Mouse (Mus musculus): ENCODE data around the gene Rapgef4.
"Not testable (repeated sequence)": the region's sequence is repeated elsewhere in the genome, so short reads cannot be mapped to it uniquely, and the experiment has no call there.

Rapgef4 gene

DNA sequence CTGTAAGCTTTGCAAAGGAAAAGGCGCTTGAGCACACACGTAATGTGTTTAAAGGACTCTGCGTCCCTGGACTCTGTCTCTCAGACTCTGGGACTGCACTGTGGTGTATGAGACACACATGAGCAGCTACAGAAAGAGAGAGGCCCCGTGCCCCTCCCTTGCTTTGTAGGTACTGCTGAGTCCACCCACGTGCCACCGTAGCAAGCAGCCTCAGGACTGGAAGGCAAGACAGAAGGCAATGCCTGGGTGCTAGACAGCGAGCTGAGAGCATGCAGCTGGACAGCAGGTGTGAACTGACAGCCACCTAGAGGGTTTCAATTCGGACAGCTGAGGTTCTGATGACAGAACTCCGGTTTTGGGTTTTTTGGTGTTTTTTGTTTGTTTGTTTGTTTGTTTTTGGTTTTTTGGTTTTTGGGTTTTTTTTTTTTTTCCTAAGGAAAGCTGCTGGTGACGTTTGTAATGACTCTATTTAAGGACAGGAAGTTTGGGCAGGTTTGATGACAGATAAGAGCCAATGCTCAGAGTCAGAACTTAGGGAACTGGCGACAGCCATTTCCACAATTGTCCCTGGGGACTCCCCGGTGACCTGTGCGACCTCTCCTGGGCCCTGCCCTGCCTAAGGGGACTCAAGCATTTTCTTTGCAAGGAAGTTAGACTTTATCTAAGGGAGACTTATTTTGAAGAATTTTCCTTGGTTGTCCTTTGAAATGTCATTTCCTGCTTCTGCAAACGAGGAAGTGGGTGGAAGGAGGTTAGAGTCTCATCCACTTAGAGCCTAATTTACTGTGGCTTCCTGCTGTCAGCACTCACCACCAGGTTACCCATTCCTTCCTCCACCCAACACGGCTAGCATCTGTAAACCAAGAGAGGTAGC, 136.3 kb downstream of the Rapgef4 start:
- peak; percentile 53 for DNase-seq (ENCODE audit: extremely low spot score)

DNA sequence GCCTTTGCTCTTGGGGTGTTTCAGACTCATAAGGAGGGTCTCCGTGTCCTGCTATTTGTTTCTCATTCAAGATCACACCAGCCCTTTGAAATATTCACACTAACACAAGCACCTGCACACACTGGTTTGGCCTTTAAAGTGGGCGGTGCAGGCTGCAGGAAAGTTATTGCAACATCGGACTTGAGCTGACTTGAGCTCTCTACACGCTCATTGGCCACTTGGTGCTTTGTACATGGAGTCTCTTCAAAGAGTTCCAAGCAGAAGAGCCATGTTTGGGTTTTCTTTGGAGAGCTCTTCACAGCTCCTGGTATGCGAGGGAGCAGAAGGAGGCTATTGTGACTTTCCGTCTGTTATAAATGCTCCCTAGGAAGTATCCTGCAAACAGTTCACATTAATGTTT, 139.2 kb downstream of the Rapgef4 start:
- DNase-seq (ENCODE audit: extremely low spot score), result no peak

DNA sequence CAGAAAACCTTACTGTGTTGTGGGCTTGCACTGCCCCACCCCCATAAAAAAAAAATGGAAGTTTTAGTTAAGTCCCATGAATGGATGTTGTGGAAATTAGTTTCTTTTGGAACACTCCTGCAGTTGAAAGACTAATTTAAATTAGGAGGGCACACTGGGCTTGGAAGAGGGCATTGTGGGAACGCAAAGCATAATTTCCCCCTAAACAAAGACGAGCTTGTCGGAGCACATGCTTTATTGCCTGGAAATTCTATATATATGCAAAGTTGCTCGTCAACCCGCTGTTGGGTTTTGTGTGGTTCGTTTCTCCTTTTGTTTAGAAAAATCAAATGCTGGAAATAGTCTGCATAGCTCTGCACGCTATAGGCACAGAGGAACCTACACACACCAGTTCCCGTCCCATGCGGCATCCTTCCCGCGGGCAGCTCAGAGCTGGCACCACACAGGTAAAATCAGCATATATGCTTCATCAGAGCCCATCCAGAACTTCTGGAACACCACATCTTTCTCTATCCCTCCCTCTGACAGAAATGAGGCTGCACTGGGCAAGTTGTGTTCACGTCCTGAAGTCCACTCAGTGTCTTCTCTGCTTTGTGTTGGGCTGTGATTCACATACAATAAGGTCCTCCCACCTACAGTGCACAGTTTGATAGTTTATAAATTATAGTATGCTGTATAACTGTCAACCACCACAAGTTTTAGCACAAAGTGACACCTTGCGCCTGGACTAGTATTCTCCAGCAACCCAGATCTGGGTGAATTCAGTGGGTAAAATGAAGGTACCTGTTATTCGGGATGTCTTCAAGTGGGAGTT, 141.6 kb downstream of the Rapgef4 start:
- no peak for DNase-seq (ENCODE audit: extremely low spot score)

DNA sequence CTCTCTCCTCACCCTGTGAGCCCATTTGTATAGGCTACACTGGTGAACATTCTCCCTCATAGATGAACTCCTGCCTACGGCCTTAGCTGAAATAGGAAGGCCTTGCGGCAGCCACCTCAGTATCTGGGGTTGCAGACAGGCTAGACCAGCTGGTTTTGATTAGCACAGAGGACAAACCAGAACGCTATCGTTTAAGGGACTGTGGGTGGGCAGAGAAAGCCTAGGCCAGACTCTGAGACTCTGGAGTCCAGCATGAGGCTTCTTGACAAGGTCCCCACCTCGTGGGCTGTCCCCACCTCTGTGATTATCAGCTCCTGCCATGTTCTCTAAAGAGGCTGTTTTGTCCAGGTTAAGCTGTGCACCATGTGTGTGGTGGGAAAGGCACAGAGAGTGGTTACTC, 142.8 kb downstream of the Rapgef4 start:
- DNase-seq (ENCODE audit: extremely low spot score), result peak; percentile 45

DNA sequence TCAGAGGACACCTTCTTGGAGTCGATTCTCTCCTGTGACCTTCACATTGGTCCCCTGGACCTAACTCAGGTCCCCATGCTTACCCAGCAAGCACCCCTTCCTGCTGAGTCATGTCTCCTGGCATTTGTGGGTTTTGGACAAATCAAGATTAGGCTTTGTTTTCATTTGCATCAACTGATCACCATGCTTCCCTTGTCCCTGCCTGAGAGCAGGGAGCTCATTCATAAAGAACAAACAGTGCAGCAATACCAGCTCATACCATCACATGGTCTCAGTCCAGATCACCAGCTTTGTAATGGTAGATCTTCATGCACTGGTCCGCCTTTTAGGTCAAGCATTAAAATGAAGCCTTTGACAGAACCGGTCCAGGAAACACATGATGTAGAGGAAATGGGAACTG, 144.7 kb downstream of the Rapgef4 start:
- DNase-seq (ENCODE audit: extremely low spot score), result no peak

DNA sequence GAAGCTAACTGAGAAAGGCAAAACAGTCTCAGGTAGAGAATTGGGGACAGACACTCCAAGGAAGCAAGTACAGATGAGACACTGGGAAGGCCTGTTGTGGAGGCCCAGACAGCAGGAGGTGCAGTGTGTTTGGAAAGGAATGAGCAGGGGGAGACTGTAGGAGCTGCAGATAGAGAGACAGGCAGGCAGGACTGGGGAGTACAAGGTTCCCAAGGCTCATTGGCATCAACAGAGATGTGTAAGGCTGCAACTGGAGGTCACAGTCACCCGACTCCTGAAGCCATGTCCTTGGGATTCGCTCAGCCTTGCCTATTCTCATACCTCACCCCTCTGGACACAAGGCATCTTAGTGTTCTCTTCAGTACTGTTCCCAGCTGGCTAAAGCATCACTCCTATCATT, 145.4 kb downstream of the Rapgef4 start:
- no peak for DNase-seq (ENCODE audit: extremely low spot score)

DNA sequence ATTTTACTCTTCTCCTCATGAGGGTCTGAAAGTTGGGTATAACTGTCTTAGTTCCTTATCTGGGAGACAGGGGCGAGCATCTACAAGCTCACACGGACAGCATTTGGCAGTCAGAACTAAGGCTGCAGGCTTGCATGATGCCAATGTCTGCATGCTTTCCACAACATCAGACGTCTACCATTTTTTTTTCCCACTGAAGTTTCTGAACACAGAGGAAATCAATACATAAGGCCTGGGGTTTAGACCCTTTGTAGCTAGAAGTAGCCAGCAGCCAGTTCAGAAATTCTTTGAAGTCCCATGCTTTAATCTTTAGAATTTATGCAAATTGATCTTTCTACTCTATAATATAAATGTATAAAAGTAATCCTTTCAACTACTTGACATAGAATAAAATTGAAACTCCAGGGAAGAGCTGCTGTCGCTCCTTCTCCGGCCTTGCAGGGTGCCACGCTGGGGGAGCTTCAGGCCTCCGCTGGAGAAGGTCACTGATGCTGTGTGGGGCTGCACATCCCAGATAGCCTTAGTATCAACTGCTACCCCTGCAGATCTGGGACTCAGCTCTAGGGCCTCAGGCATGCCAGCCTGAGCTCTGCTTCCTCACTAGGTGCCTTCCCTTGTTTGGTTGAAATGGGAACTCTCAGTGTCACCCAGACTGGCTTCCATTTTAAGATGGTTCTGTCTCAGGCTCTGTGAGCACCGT, 148.7 kb downstream of the Rapgef4 start:
- DNase-seq (ENCODE audit: extremely low spot score), result no peak

DNA sequence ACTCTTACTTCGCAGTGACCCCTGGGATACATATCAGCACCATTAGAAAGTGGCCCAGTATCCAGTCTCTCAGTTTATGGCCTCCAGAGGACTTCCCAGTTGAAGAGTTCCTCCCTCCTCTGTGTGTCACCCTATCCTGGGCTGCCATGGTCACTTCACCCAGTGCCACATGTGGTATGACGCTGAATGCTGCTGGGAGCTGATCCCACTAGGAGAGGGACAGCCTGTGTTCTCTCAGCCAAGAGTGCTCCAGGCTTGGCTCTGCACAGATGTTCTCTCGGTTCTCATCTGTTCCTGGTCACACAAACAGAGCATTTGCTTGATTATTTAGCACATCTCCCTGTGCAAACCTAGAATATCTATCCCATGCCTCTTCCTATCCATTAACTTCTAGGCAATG, 151.2 kb downstream of the Rapgef4 start:
- no peak for DNase-seq (ENCODE audit: extremely low spot score)

DNA sequence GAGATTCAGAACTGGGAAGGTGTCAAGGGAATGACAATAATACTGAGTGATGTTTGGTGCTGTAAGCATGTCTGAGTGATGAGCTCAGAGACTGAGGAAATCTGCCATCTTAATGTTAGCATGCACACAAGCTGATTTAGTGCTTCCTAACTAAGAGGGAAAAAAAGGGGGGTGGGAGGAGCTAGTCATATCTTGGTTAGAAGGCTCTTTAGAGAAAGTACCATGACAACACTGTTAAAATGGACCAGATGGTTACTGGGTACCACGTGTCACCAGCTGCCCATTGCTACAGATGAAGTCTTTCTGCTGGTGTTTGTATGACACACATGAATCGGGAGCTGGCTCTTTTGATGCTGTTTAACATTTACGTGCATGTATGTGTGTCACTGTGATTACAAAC, 155.0 kb downstream of the Rapgef4 start:
- DNase-seq (ENCODE audit: extremely low spot score), result no peak

DNA sequence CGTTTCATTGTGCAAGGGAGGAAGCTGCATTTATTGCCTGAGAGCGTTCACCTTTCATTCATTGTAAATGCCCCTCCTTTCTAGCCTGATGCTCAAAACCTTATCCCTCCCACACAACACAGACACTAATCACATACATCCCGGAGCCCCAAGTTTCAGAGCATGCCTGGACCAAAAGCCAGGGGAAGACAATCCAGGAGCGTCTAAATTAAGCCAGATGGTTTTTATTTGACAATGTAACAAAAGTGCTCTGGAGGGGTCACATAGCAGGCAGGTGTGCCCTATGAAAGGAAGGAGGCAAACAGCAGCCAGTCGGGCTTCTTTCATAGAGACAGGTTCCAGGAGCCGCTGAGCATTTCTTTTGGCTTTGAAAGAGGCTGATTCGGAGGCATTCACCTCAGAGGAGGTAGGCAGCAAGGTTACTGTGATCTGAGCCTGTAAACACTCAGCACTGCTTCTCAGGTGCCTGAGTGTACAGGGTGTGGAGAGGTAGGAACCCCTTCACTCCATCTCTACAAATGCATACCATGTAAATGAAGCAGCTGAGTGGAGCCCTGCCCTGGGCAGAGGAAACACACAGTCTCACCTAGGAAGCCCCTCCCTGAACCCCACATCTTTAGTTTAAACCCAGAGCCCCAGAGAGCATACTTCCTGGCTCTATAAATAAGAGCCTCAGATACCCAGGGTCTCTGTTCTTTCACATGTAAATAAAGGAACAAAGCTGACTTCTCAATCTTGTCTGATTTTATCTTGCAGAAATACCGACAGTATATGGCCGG, 155.6 kb downstream of the Rapgef4 start:
- DNase-seq (ENCODE audit: extremely low spot score), result no peak

DNA sequence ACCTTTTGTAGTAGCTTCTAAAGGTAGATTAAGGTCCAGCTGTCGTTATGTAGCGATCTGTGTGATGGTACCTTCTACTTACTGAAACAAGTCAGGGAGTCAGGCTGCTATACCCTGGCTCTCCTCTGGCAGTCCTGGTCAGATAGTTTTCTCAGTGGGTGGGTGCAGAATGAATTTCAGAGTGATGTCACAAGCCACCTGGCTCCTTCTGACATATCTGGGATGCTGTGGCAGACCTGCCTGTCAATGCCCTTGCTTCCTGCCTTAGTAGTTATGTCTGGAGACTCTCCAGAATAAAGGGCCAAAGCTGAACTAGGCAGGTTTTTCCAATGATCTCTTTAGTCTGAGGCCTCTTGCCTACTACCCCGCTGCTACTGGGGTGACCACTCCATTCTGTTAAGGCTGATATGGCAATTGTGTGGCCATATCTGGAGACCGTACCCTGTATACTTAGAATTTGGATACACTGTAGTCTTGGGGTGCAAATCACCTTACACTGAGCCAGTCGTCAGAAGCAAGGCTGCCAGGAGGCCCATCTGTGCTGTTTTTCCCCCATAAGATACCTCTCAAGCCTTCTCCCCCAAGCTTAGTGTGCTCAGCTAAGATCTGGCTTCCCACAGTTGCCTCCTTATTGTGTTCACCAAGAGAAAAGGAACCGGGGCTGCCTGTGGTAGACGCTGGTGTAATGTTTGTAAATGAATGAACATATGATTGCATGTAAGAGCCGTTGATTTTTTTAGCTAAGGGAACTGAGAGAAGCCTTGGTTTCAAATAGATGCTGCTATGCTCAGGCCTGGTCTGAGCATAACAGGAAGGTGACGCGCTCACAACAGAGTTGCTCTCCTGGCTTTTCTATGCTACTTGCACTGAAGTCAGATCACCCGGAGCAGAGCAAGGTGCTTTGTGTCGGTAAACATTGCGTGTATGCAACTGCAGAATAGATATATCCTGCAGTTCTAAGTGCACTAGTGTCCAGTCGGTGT, 159.1 kb downstream of the Rapgef4 start:
- DNase-seq (ENCODE audit: extremely low spot score), result no peak

DNA sequence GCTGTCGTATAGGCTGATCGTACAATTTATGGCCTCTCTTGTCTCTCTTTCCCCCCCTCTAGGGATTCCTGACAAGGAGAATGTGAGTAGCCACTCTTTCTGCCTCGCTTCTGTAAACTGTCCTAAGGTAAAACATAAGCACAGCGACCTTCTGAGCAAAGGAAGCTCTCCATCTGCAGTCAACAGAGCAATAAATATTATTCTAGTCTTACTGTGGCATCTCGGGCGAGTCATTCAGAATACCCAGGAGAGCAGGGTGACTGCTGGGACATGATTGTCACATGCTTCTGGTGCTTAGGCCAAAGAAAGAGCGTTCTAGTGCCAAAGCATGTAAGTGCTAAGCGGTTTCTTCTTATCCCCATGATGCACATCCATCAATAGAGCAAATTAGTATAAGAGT, 160.1 kb downstream of the Rapgef4 start:
- no peak for DNase-seq (ENCODE audit: extremely low spot score)

DNA sequence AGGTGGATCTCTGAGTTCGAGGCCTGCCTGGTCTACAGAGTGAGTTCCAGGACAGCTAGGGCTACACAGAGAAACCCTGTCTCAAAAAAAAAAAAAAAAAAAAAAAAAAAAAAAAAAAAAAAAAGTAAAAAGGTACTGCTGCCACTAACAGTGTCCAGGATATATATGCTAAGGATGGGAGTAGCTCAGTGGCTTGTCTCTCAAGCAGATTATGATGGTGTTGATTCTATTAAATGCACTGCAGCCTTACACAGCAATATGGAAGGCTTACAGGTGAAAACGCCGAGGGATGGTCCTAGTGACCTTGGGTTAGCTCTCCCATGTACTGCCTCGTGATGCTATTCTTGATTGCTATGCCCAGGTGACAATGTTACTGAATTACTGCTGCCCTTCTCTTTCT, 160.7 kb downstream of the Rapgef4 start:
- DNase-seq (ENCODE audit: extremely low spot score), result not testable (repeated sequence)

DNA sequence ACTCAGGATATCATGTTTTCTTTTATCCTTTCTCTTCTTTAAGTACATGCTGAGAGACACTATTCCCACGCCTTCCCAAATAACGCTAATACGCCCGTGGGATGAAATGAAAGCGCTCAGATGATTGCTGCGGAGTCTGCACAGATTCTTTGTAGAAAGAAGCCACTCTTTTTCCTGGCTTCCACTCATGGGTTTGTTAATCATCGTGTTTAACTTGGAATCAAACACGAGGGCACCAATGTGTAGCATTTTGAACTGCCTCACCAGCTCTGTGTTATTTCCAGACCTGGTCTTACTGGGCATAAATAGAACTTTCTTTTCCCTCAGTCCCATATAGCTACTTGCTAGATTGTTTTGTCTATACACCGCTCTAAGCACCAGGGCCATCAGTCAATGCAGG, 162.4 kb downstream of the Rapgef4 start:
- DNase-seq (ENCODE audit: extremely low spot score), result no peak

DNA sequence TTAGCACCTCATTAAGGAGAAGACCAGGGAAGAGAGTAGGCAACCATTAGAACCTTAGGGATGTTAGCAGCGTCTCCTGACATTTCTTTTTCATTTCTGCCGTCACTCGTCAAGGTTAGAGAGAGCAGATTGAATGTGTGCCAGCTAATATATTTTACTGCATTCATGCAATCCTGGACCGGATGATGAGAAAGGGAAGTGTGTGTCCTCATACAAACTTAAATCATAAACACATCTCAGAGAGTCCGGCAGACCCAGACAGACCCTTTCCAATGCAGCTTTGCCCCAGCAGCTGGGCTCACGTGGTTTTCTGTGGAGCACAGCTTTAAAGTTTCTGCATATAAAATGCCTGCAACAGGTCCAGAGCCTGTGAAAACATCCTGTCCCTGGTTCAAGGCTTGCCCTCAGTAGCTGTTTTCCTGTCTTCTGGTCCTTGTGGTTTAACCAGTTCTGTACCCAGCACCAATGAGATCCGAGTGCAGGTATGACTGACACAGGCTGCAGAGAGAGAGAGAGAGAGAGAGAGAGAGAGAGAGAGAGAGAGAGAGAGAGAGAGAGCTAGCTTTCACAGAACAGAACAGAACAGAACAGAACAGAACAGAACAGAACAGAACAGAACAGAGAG, 163.6 kb downstream of the Rapgef4 start:
- DNase-seq (ENCODE audit: extremely low spot score), result no peak

DNA sequence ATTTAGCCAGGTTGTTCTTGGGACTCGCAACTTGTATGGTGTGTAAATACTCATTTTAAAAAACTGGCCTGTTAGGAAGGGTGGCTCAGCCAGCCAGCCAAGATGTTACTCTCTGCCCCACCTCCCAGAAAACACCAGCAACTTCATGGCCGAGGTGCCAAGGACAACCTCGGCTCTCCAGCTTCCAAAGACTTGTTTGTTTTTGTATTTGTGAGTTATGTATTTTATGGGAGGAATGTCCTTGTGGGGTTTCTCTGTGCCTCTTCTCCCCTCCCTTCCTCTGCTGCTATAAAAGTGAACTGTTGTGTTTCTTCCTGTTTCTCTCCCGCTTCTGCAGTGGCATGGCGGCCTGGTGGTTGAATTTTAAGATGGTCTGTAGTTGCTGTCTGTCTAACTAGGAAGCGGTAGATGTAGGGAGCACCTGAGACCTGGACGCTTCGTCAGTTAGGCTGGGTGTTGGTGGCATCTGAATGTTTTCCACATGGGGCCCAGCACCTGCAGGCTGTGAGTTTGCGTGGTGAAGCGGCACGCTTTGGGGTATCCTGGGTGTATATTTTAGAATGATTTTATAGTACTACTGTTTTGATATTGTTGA, 164.3 kb downstream of the Rapgef4 start:
- DNase-seq (ENCODE audit: extremely low spot score), result no peak

DNA sequence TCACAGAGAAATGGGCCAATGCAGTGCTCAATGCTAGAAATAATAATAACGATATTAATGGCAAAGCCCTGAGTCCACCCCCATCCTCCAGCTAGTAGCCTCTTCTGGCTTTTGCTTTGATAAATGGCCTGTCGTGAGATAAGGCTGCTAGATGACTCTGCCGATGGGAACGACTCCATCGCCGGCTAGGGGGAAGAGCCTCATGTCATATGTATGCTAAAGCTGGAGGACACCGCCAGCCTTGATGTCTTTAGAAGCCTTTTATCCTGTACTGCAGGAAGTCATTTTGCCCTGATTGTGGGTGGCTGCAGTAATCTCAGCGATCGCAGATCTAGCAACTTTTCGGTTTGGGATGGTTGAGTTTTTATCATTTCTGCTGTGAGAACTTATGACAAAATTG, 165.0 kb downstream of the Rapgef4 start:
- no peak for DNase-seq (ENCODE audit: extremely low spot score)

DNA sequence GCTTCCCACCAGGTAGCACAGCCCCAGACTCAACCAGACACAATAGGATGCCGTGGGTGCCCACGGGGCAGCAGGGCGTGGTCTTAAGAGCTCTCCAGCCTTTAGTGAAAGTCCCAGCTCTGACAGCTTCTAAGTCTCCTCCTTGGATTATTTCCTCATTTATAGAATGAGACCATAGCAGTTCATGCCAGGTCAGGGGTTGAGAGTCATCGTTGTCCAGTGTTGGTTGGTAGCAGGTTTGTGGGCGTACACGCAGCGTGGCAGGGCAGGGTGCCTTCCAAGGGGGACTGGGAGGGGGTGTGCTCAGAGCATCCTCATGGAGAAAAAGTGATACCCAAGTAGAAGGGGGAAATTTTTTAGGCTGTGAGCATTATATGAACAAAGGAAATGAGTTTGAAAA, 166.2 kb downstream of the Rapgef4 start:
- no peak for DNase-seq (ENCODE audit: extremely low spot score)

DNA sequence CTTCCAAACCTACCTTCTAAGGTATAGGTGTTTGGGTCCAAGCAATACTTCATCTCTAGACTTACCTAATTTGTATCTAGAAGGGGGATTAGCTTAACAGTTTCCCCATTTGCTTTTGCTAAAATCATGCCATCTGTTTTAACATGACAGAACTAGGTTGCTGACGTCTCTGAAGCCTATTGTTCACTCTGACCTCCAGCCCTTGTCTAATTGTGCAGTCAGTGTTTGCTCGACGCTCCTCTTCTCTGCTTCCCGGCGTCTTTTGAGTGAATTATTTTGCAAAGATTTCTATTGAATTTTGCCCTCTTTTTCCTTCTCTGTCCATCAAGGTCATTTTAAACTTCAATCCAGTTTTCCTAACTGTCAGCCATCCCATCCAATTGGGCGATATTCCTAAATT, 166.7 kb downstream of the Rapgef4 start:
- no peak for DNase-seq (ENCODE audit: extremely low spot score)

DNA sequence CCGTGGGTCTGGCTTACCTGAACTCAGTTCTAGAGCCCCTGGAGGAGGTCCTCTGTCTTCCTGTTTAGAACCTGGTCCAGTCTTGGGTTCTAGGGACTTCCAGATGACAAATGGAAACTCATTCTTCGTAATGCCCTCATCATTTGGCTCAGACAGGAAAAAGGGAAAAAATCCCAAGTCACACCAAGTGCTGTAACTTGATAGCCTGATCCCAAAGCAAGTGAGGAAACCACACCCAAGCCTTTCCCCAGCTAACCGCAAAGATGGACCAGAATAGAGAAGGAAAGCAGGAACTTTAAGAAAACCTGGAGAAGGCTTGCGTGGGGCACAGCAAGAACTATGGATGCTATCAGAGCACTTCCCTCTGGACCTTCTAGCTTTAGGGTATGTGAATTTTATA, 167.6 kb downstream of the Rapgef4 start:
- no peak for DNase-seq (ENCODE audit: extremely low spot score)

All from embryo, embryonic 9.5 days (tissue).